Mouse (Mus musculus) midbrain, postnatal 0 days (tissue): ENCODE results near the gene Brap. TPM values are rescaled to one million over a fixed set of nuclear protein-coding genes. Genes with fewer than 3 reads are reported as not detected.
A peak's percentile ranks its signal among the peaks of the same experiment; 100 is the strongest.
"Not testable (repeated sequence)": the region's sequence is repeated elsewhere in the genome, so short reads cannot be mapped to it uniquely, and the experiment has no call there.

ENCODE experiments used
- ATAC-seq: fragments of 200-750 bp; cut with Nextera tagmentation; 2 replicates; pipeline ENCODE4 v1.8.0; 2017; ENCODE audit warnings: moderate number of reproducible peaks, mild to moderate bottlenecking, moderate TSS enrichment, moderate library complexity; ENCODE audit not compliant: low FRiP score
- DNase-seq: peaks from one replicate; pipeline ENCODE4 v3.0.0-alpha.2; 2015; ENCODE audit warnings: low spot score
- H3K27ac ChIP-seq: fragments of 300-500 bp; sonication (generic); 2 replicates; pipeline ENCODE4 v1.5.1; 2014; ENCODE audit warnings: low read depth, mild to moderate bottlenecking, low read length, mixed read lengths
- H3K27me3 ChIP-seq: fragments of 300-500 bp; sonication (generic); 2 replicates; pipeline ENCODE4 v1.6.1; 2014; ENCODE audit warnings: low read length, control low read depth, mixed read lengths; ENCODE audit not compliant: insufficient read depth
- H3K36me3 ChIP-seq: fragments of 300-500 bp; sonication (generic); 2 replicates; pipeline ENCODE4 v1.6.1; 2014; ENCODE audit warnings: low read length, control low read depth, mixed read lengths; ENCODE audit not compliant: insufficient read depth
- H3K4me1 ChIP-seq: fragments of 300-500 bp; sonication (generic); 2 replicates; pipeline ENCODE4 v1.6.1; 2014; ENCODE audit warnings: mild to moderate bottlenecking, control low read depth, antibody characterized with exemption, low read length, mixed read lengths; ENCODE audit not compliant: insufficient read depth
- H3K4me2 ChIP-seq: fragments of 300-500 bp; sonication (generic); 2 replicates; pipeline ENCODE4 v1.6.1; 2014; ENCODE audit warnings: low read depth, mild to moderate bottlenecking, low read length, mixed read lengths; ENCODE audit not compliant: poor library complexity, severe bottlenecking
- H3K4me3 ChIP-seq: fragments of 300-500 bp; sonication (generic); 2 replicates; pipeline ENCODE4 v1.5.1; 2014; ENCODE audit warnings: low read depth, mild to moderate bottlenecking, low read length, moderate library complexity
- H3K9ac ChIP-seq: fragments of 300-500 bp; sonication (generic); replicated peaks from 2 replicates; pipeline ENCODE4 v1.6.1; 2014; ENCODE audit warnings: mild to moderate bottlenecking, low read length, moderate library complexity, mixed read lengths; ENCODE audit not compliant: poor library complexity, severe bottlenecking
- H3K9me3 ChIP-seq: fragments of 300-500 bp; sonication (generic); 2 replicates; pipeline ENCODE4 v1.6.1; 2016; ENCODE audit warnings: low read length, control low read depth
- CTCF ChIP-seq: IDR thresholded peaks from 2 replicates; pipeline ENCODE4 v1.5.1; 2016; ENCODE audit warnings: antibody characterized with exemption, mild to moderate bottlenecking
- WGBS: fragments of 180-500 bp; shearing (Covaris S2); extraction: QIAGEN DNeasy Blood & Tissue Kit; methylation state at CpG from one replicate; pipeline ENCODE4 v1.1.7; 2014; 5-methylcytosine and 5-hydroxymethylcytosine counted together
- polyA plus RNA-seq: library from polyadenylated mRNA; unstranded; fragments of >200 nt; fragmentation: Nextera tagmentation; extraction: Ambion mirVana; gene quantifications from 2 replicates; pipeline ENCODE4 v1.2.1, GENCODE M21; 2015
- total RNA-seq: library from RNA; depleted of rRNA; stranded (reverse); fragments of >200 nt; gene quantifications from 2 replicates; pipeline ENCODE4 v1.2.3, GENCODE M21; 2014

Gene Brap
- total and polyA plus RNA-seq, 2 experiments from 2014 or later = 43.5 to 48.2 TPM

GRCm38 (mm10) chr5:121670412-121670811, 10.0 kb downstream of the Brap start:
- WGBS = 85% methylated on average over 3 of the region's 3 CpGs
- Histone ChIP-seq H3K4me2 (no peak overlapping the region), H3K4me1 (no peaks in the 10 kb centered on the region), H3K9ac (no peak overlapping the region), H3K4me3 (no peak overlapping the region), H3K9me3 (no peaks in the 10 kb centered on the region), H3K36me3 (peaks cover 39% of the 10 kb centered on the region), H3K27ac (no peak overlapping the region), H3K27me3 (no peaks in the 10 kb centered on the region)
- TF ChIP-seq CTCF = peak; percentile 62
- ATAC-seq = no peak
- DNase-seq = no peak

DNA sequence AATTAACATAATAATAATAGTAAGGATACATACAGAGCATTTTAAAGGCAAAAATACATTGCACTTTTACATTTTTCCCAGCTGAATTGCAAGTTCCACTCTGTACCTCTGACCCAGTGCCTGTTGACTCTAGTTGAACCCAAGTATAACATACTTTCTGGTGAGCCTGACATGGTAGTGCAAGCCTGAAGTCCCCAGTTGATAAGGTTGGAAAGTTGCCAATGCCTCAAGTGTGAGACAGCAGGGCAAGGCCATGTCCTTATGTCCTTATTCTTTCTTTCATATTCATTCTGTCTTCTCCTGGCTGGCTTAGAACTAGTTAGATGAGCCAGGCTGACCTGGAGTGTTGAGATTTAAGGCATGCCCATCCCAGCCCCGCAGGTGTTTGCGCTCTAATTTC, 21.9 kb downstream of the Brap start:
- ATAC-seq (no peak), DNase-seq (no peak)
- Histone ChIP-seq H3K9ac (no peak overlapping the region), H3K9me3 (no peaks in the 10 kb centered on the region), H3K36me3 (peaks cover 73% of the 10 kb centered on the region), H3K4me2 (no peak overlapping the region), H3K4me3 (no peak overlapping the region), H3K4me1 (no peaks in the 10 kb centered on the region), H3K27ac (no peak overlapping the region), H3K27me3 (no peaks in the 10 kb centered on the region)
- WGBS = 98% methylated on average over 2 of the region's 2 CpGs
- no peak for TF ChIP-seq CTCF

DNA sequence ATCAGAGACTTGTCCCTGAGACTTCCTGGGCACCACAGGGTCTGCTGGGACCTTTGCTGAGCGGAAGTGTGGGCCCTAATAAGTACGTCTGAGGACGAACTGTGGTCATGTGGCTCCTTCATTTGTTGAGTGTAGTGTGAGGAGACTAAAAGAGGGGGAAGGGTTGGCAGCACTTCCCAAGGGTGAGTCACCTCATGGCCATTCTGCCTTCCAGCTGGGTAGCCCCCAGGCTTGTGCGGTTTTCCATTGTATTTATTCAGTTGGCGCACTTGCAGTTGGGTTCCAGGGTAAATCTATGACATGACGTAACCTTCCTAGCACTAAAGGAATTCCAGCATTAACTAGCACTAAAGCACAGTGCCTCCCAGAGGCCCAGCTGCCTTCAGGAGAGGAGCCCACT, 25.1 kb downstream of the Brap start:
- Histone ChIP-seq H3K9me3 (no peaks in the 10 kb centered on the region), H3K36me3 (peaks cover 55% of the 10 kb centered on the region), H3K27ac (no peak overlapping the region), H3K27me3 (no peaks in the 10 kb centered on the region), H3K9ac (no peak overlapping the region), H3K4me1 (no peaks in the 10 kb centered on the region), H3K4me3 (no peak overlapping the region), H3K4me2 (no peak overlapping the region)
- TF ChIP-seq CTCF = no peak
- DNase-seq (no peak), ATAC-seq (no peak)
- 88% methylated on average over 6 of the region's 6 CpGs for WGBS

GRCm38 (mm10) chr5:121686113-121686898, 25.9 kb downstream of the Brap start:
- no peak overlapping the region for H3K4me3 ChIP-seq
- no peak overlapping the region for H3K27ac ChIP-seq
- H3K9ac ChIP-seq = no peak overlapping the region
- peaks cover 48% of the 10 kb centered on the region for H3K36me3 ChIP-seq
- TF ChIP-seq CTCF = peak; percentile 44; the same call in 1 of the 2 replicates
- WGBS = 86% methylated on average over 15 of the region's 15 CpGs
- DNase-seq = no peak
- H3K9me3 ChIP-seq = no peaks in the 10 kb centered on the region
- ATAC-seq = no peak
- no peak overlapping the region for H3K4me2 ChIP-seq
- H3K27me3 ChIP-seq = no peaks in the 10 kb centered on the region
- no peaks in the 10 kb centered on the region for H3K4me1 ChIP-seq

- H3K9ac ChIP-seq = no peak overlapping the region
- ATAC-seq (no peak), DNase-seq (peak; percentile 23)
- H3K4me3 ChIP-seq = no peak overlapping the region
- H3K4me2 ChIP-seq = no peak overlapping the region
- WGBS = 67% methylated on average over 7 of the region's 7 CpGs
- no peaks in the 10 kb centered on the region for H3K9me3 ChIP-seq
- H3K27me3 ChIP-seq = no peaks in the 10 kb centered on the region
- peaks cover 9% of the 10 kb centered on the region for H3K36me3 ChIP-seq
- no peak for TF ChIP-seq CTCF
- H3K4me1 ChIP-seq = no peaks in the 10 kb centered on the region
- no peak overlapping the region for H3K27ac ChIP-seq
These were observed 30.3 kb downstream of the Brap start for GRCm38 (mm10) chr5:121690482-121691211.

DNA sequence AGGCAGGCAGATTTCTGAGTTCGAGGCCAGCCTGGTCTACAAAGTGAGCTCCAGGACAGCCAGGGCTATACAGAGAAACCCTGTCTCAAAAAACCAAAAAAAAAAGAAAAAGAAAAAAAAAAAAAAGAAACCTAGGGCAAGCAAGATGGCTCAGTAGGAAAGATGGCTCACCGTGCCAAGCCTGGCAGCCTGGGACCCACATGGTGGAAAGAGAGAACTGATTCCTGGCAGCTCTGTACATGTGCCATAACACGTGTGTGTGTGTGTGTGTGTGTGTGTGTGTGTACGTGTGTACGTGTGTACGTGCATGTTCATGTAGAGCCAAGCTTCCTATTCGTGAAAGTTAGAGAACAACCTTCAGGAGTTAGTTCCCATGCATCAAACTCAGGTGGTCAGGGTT, 31.1 kb downstream of the Brap start:
- 89% methylated on average over 7 of the region's 7 CpGs for WGBS
- not testable (repeated sequence) for DNase-seq, ATAC-seq, H3K9me3 ChIP-seq, H3K27ac ChIP-seq, H3K4me3 ChIP-seq, H3K36me3 ChIP-seq, H3K27me3 ChIP-seq, H3K4me2 ChIP-seq, H3K4me1 ChIP-seq, H3K9ac ChIP-seq
